Mouse (Mus musculus) G1E (cell line): Measurements from ENCODE around the gene Timp3.

Experiments used
- CTCF ChIP-seq: IDR thresholded peaks from 2 replicates; pipeline ENCODE4 v1.5.1; 2012; ENCODE audit warnings: low read depth, low read length, inconsistent platforms, mixed read lengths
- GATA1 ChIP-seq: IDR thresholded peaks from 2 replicates; pipeline ENCODE4 v1.6.1; 2012; ENCODE audit warnings: borderline replicate concordance, low read length, inconsistent platforms, mixed read lengths
- POLR2AphosphoS5 ChIP-seq: IDR thresholded peaks from 2 replicates; pipeline ENCODE4 v1.6.1; 2012; ENCODE audit warnings: low read depth, low read length, inconsistent platforms; ENCODE audit not compliant: insufficient replicate concordance
- TAL1 ChIP-seq: conservative IDR thresholded peaks from 2 replicates; pipeline ENCODE4 v1.6.1; 2012; ENCODE audit warnings: low read depth, low read length, inconsistent platforms, mixed read lengths

DNA sequence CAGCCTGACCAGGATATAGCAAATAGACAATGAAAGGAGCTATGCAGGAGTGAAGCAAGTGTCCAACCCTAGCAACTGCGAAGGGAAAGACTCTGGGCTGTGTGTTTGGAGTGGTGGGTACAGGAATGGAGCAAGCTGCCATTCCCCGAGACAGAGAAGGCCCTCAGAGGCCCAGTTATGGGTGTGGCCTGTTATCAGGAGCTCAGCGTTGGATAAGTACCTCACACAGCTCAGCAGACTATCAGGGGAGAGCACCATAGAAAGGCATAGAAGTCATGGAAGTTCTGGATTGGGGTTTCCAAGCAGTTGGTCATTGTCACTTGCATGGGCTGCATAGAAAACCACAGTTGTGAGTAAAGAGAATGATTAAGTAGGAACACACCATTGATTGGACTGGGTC is 32.8 kb downstream of the Timp3 start:
- TF ChIP-seq CTCF (no peak), GATA1 (no peak), TAL1 (no peak), POLR2AphosphoS5 (no peak)
